Mouse (Mus musculus) liver, adult 2 months (tissue): ENCODE data around the gene Iqcc. TPM values are rescaled to one million over a fixed set of nuclear protein-coding genes. Genes with fewer than 3 reads are reported as not detected.

Experiments used
- DNase-seq: peaks from one replicate; pipeline ENCODE4 v3.0.0-alpha.2; 2011; ENCODE audit warnings: low read depth, low spot score; ENCODE audit errors: extremely low read depth
- H3K27ac ChIP-seq: fragments of 200-500 bp; replicated peaks from 2 replicates; pipeline ENCODE4 v1.5.1; 2012; ENCODE audit warnings: low read depth, mild to moderate bottlenecking, control low read depth, inconsistent platforms, low read length; ENCODE audit not compliant: insufficient read depth
- H3K27me3 ChIP-seq: fragments of 200-500 bp; 2 replicates; pipeline ENCODE4 v1.6.1; 2012; ENCODE audit warnings: mild to moderate bottlenecking, moderate library complexity, low read length, inconsistent platforms; ENCODE audit not compliant: control insufficient read depth, insufficient read depth
- H3K36me3 ChIP-seq: fragments of 200-500 bp; 2 replicates; pipeline ENCODE4 v1.6.1; 2012; ENCODE audit warnings: low read length, inconsistent platforms; ENCODE audit not compliant: control insufficient read depth, insufficient read depth
- H3K4me1 ChIP-seq: fragments of 200-500 bp; 2 replicates; pipeline ENCODE4 v1.6.1; 2011; ENCODE audit warnings: low read length; ENCODE audit not compliant: control insufficient read depth, insufficient read depth
- H3K4me3 ChIP-seq: fragments of 200-500 bp; 2 replicates; pipeline ENCODE4 v1.5.1; 2011; ENCODE audit warnings: low read depth, mild to moderate bottlenecking, control low read depth, low read length, moderate library complexity; ENCODE audit not compliant: insufficient read depth
- H3K79me2 ChIP-seq: fragments of 200-500 bp; 2 replicates; pipeline ENCODE4 v1.6.1; 2012; ENCODE audit warnings: inconsistent platforms, mild to moderate bottlenecking, low read length, moderate library complexity; ENCODE audit not compliant: control insufficient read depth, insufficient read depth
- H3K9ac ChIP-seq: fragments of 200-500 bp; 2 replicates; pipeline ENCODE4 v1.6.1; 2012; ENCODE audit warnings: low read depth, mild to moderate bottlenecking, control low read depth, inconsistent platforms, low read length
- CTCF ChIP-seq: fragments of 200-500 bp; IDR thresholded peaks from 2 replicates; pipeline ENCODE4 v1.5.1; 2011; ENCODE audit warnings: low read depth, low read length, control low read depth
- POLR2A ChIP-seq: fragments of 200-500 bp; IDR thresholded peaks from 2 replicates; pipeline ENCODE4 v1.6.1; 2011; ENCODE audit warnings: low read length, control low read depth; ENCODE audit not compliant: insufficient read depth; ENCODE audit errors: extremely low read depth
- WGBS: fragments of 180-500 bp; shearing (Covaris S2); methylation state at CpG from one replicate; pipeline ENCODE4 v1.1.7; 2018; 5-methylcytosine and 5-hydroxymethylcytosine counted together
- polyA plus RNA-seq: library from polyadenylated mRNA; depleted of rRNA; stranded (reverse); fragments of >200 nt; gene quantifications from 2 replicates; pipeline ENCODE4 v1.2.3, GENCODE M21; 2012
- total RNA-seq: library from RNA; depleted of rRNA; stranded (reverse); fragments of >200 nt; gene quantifications from 2 replicates; pipeline ENCODE4 v1.2.3, GENCODE M21; 2014

The Iqcc gene
- total and polyA plus RNA-seq, 2 experiments: 11.3 to 23.0 TPM

DNA sequence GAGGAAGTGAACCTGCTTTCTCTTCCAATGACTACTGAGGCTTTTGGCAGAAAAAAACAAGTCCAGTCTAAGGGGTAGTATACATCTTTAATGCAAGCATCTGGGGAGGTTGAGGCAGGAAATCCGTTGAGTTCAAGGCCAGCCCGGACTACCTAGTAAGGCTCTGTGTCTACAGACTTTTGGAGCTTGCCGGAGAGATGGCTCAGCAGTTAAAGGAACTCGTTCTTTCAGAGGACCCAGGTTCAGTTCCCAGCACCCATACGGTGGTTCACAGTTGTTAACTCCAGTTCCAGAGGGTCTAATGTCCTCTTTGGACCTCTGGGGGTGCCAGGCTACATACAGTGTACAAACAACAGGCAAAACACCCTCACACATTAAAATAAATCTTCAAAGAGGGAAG is 868 bp downstream of the Iqcc start:
- no peak for TF ChIP-seq POLR2A
- TF ChIP-seq CTCF: no peak
- H3K36me3 ChIP-seq: no peaks in the 10 kb centered on the region
- 0 out of 2 replicates have a peak, but pooled peaks cover 4% of the 10 kb centered on the region for H3K79me2 ChIP-seq
- 92% methylated on average over 5 of the region's 5 CpGs for WGBS
- no peak for DNase-seq
- no peak overlapping the region for H3K27ac ChIP-seq
- no peak overlapping the region for H3K4me3 ChIP-seq
- H3K27me3 ChIP-seq: no peaks in the 10 kb centered on the region
- no peak overlapping the region; the same call in 1 of the 2 replicates for H3K9ac ChIP-seq
- peaks cover 16% of the 10 kb centered on the region for H3K4me1 ChIP-seq

DNA sequence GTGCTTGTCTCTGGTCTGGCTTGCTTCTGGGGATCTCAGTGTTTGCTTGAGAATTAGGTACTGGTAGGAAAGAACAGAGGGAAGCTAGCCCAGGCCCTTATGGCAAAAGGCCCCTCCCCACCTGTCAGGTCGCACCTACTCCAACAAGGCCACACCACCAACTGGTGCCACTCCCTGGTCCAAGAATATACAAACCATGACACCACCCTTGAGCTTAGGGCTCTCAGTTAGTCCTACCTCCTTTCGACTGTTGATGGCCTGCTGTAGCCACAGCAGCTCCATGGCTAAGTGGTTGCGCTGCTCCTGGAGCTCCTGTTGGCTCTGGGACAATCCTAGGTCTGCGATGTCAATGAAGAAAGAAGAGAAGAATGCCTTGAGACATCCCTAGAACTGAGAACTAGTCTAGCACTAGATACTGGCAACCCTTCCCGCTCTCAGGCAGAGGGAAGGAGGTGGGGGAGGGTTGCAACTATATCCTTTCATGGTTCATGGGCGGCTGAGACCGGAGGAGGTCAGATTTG is 1.7 kb downstream of the Iqcc start:
- Histone ChIP-seq H3K27ac (no peak overlapping the region), H3K27me3 (no peaks in the 10 kb centered on the region), H3K4me3 (no peak overlapping the region), H3K9ac (no peak overlapping the region), H3K79me2 (no peaks in the 10 kb centered on the region), H3K36me3 (no peaks in the 10 kb centered on the region), H3K4me1 (peaks cover 7% of the 10 kb centered on the region; the same call in 1 of the 2 replicates)
- no peak for DNase-seq
- 92% methylated on average over 7 of the region's 7 CpGs for WGBS
- TF ChIP-seq POLR2A (no peak), CTCF (no peak)

DNA sequence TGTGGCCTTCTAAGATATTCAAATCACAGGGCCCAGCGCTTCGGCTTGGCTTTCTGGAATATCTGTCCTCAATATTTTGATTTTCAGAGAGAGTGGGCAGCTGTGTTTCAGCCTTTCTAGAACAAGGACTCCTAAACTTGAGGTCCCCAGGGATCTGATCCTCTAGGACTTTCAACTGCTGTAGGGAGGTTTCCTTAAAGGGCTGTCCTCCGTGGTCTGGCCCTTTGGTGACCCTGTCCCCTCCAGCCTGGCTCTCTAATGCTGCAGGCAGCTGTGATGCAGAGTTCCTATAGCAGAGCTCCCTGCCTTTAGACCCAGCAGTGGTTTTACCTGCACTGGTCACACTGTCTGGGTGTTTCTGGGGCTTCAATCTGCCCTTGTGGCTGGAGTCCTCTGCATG is 2.3 kb downstream of the Iqcc start:
- H3K4me3 ChIP-seq: no peak overlapping the region
- DNase-seq: no peak
- no peak overlapping the region for H3K9ac ChIP-seq
- TF ChIP-seq CTCF (no peak), POLR2A (no peak)
- H3K27ac ChIP-seq: no peak overlapping the region
- H3K79me2 ChIP-seq: no peaks in the 10 kb centered on the region
- H3K36me3 ChIP-seq: no peaks in the 10 kb centered on the region
- H3K27me3 ChIP-seq: no peaks in the 10 kb centered on the region
- peaks cover 7% of the 10 kb centered on the region; the same call in 1 of the 2 replicates for H3K4me1 ChIP-seq
- WGBS: 93% methylated on average over 3 of the region's 3 CpGs

GRCm38 (mm10) chr4:129615801-129616290 is 3.1 kb downstream of the Iqcc start:
- 95% methylated on average over 9 of the region's 9 CpGs for WGBS
- DNase-seq: no peak
- no peaks in the 10 kb centered on the region for H3K36me3 ChIP-seq
- no peaks in the 10 kb centered on the region for H3K27me3 ChIP-seq
- peaks cover 7% of the 10 kb centered on the region; the same call in 1 of the 2 replicates for H3K4me1 ChIP-seq
- H3K4me3 ChIP-seq: no peak overlapping the region
- H3K27ac ChIP-seq: no peak overlapping the region
- H3K79me2 ChIP-seq: no peaks in the 10 kb centered on the region
- TF ChIP-seq CTCF (no peak), POLR2A (no peak)
- H3K9ac ChIP-seq: no peak overlapping the region

GRCm38 (mm10) chr4:129614093-129614492 is 4.8 kb downstream of the Iqcc start, which contains the start of gene Dcdc2b:
Gene Dcdc2b, minus strand, starts transcription at chr4:129614257.
- no peak for TF ChIP-seq POLR2A
- TF ChIP-seq CTCF: no peak
- Histone ChIP-seq H3K36me3 (no peaks in the 10 kb centered on the region), H3K9ac (no peak within 1 kb of the TSS), H3K4me3 (no peak within 1 kb of the TSS), H3K27ac (no peak within 1 kb of the TSS), H3K79me2 (no peaks in the 10 kb centered on the region), H3K27me3 (no peaks in the 10 kb centered on the region), H3K4me1 (0 out of 2 replicates have a peak, but pooled peaks cover 4% of the 10 kb centered on the region)
- 85% methylated on average over 6 of the region's 6 CpGs for WGBS
- no peak for DNase-seq

GRCm38 (mm10) chr4:129610472-129610871 is 8.4 kb downstream of the Iqcc start:
- TF ChIP-seq CTCF (no peak), POLR2A (no peak)
- no peak overlapping the region for H3K27ac ChIP-seq

More at GRCm38 (mm10) chr4:129610472-129610871, 8.4 kb downstream of the Iqcc start:
- Histone ChIP-seq H3K79me2 (no peaks in the 10 kb centered on the region), H3K9ac (no peak overlapping the region), H3K4me1 (no peaks in the 10 kb centered on the region), H3K4me3 (no peak overlapping the region), H3K27me3 (no peaks in the 10 kb centered on the region), H3K36me3 (peaks cover 4% of the 10 kb centered on the region)
- WGBS: 75% methylated on average over 4 of the region's 4 CpGs
- no peak for DNase-seq
